Mouse (Mus musculus) CH12.LX (cell line): Measurements from ENCODE around the gene Atp13a5. TPM values are rescaled to one million over a fixed set of nuclear protein-coding genes. Genes with fewer than 3 reads are reported as not detected.

ENCODE experiments used
- DNase-seq: peaks from one replicate; pipeline ENCODE4 v3.0.0-alpha.2; 2013; ENCODE audit errors: extremely low read depth
- H3K27ac ChIP-seq: 2 replicates; pipeline ENCODE4 v1.5.1; 2012; ENCODE audit warnings: low read depth, mild to moderate bottlenecking, control low read depth, moderate library complexity; ENCODE audit not compliant: insufficient read depth
- H3K27me3 ChIP-seq: replicated peaks from 2 replicates; pipeline ENCODE3; 2012; ENCODE audit warnings: inconsistent platforms
- H3K36me3 ChIP-seq, 2 experiments: replicated peaks in 1 of 2; 2 replicates each; pipeline versions ENCODE3 to v1.6.1; 2012; ENCODE audit warnings: inconsistent platforms in 1 of 2, low read length in 1 of 2, mild to moderate bottlenecking in 1 of 2, mixed read lengths in 1 of 2, moderate library complexity in 1 of 2; ENCODE audit not compliant: control insufficient read depth in 1 of 2, insufficient read depth in 1 of 2
- H3K4me1 ChIP-seq, 2 experiments: 2 replicates each; pipeline ENCODE4 v1.6.1; 2012; ENCODE audit warnings: inconsistent platforms in 1 of 2, moderate library complexity in 1 of 2; ENCODE audit not compliant: insufficient read depth in 2 of 2, control insufficient read depth in 1 of 2
- H3K4me2 ChIP-seq: 2 replicates; pipeline ENCODE4 v1.6.1; 2012; ENCODE audit warnings: low read depth, mild to moderate bottlenecking, control low read depth; ENCODE audit not compliant: poor library complexity, insufficient read depth, severe bottlenecking
- H3K4me3 ChIP-seq, 3 experiments: fragments of 150-350 bp in 1 of 3; sonication (generic) in 1 of 3; replicated peaks in 1 of 3; 2 replicates each; pipeline versions ENCODE3 to v1.5.1; 2011 to 2012; ENCODE audit warnings: low read depth in 2 of 3, low read length in 2 of 3, mild to moderate bottlenecking in 2 of 3, moderate library complexity in 2 of 3, control low read depth in 1 of 3, improper control_type of control experiment in 1 of 3, inconsistent platforms in 1 of 3, mixed read lengths in 1 of 3; ENCODE audit not compliant: poor library complexity in 1 of 3
- H3K79me2 ChIP-seq: replicated peaks from 2 replicates; pipeline ENCODE4 v1.6.1; 2012; ENCODE audit warnings: mild to moderate bottlenecking, moderate library complexity; ENCODE audit not compliant: control insufficient read depth, poor library complexity, insufficient read depth, severe bottlenecking; ENCODE audit errors: extremely low read depth
- H3K9ac ChIP-seq: 2 replicates; pipeline ENCODE4 v1.6.1; 2012; ENCODE audit warnings: low read depth, mild to moderate bottlenecking, control low read depth, moderate library complexity; ENCODE audit not compliant: insufficient read depth
- H3K9me3 ChIP-seq: replicated peaks from 2 replicates; pipeline ENCODE3; 2012; ENCODE audit warnings: low read length, inconsistent platforms, mixed read lengths
- BHLHE40 ChIP-seq: IDR thresholded peaks from 2 replicates; pipeline ENCODE4 v1.6.1; 2011; ENCODE audit warnings: mild to moderate bottlenecking, low read depth, low read length, improper control_type of control experiment
- E2F4 ChIP-seq: IDR thresholded peaks from 2 replicates; pipeline ENCODE4 v1.6.1; 2011; ENCODE audit warnings: low read depth, low read length, improper control_type of control experiment; ENCODE audit not compliant: insufficient replicate concordance
- ETS1 ChIP-seq: conservative IDR thresholded peaks from 2 replicates; pipeline ENCODE4 v1.6.1; 2012; ENCODE audit warnings: low read depth, mild to moderate bottlenecking, inconsistent platforms, low read length, improper control_type of control experiment, moderate library complexity
- GABPA ChIP-seq: IDR thresholded peaks from 2 replicates; pipeline ENCODE4 v1.6.1; 2012; ENCODE audit warnings: low read depth, low read length, improper control_type of control experiment, inconsistent platforms; ENCODE audit not compliant: insufficient replicate concordance
- HCFC1 ChIP-seq: IDR thresholded peaks from 2 replicates; pipeline ENCODE4 v1.6.1; 2012; ENCODE audit warnings: low read depth, mild to moderate bottlenecking, inconsistent platforms, low read length, improper control_type of control experiment
- JUND ChIP-seq: conservative IDR thresholded peaks from 2 replicates; pipeline ENCODE4 v1.6.1; 2011; ENCODE audit warnings: low read depth, low read length, improper control_type of control experiment
- MAFK ChIP-seq: IDR thresholded peaks from 2 replicates; pipeline ENCODE4 v1.6.1; 2011; ENCODE audit warnings: low read length, improper control_type of control experiment; ENCODE audit not compliant: insufficient replicate concordance
- MAX ChIP-seq: IDR thresholded peaks from 2 replicates; pipeline ENCODE4 v1.6.1; 2011; ENCODE audit warnings: low read length, improper control_type of control experiment
- MAZ ChIP-seq: IDR thresholded peaks from 2 replicates; pipeline ENCODE4 v1.6.1; 2012; ENCODE audit warnings: low read depth, mild to moderate bottlenecking, inconsistent platforms, low read length, improper control_type of control experiment, moderate library complexity
- MXI1 ChIP-seq: IDR thresholded peaks from 2 replicates; pipeline ENCODE4 v1.6.1; 2011; ENCODE audit warnings: mild to moderate bottlenecking, low read depth, low read length, improper control_type of control experiment
- NELFE ChIP-seq: IDR thresholded peaks from 2 replicates; pipeline ENCODE4 v1.6.1; 2011; ENCODE audit warnings: low read depth, low read length, improper control_type of control experiment
- PAX5 ChIP-seq: IDR thresholded peaks from 2 replicates; pipeline ENCODE4 v1.6.1; 2012; ENCODE audit warnings: low read length, inconsistent platforms, mixed read lengths
- SMC3 ChIP-seq: IDR thresholded peaks from 2 replicates; pipeline ENCODE4 v1.6.1; 2011; ENCODE audit warnings: low read depth, low read length, improper control_type of control experiment
- UBTF ChIP-seq: IDR thresholded peaks from 2 replicates; pipeline ENCODE4 v1.6.1; 2012; ENCODE audit warnings: low read depth, mild to moderate bottlenecking, inconsistent platforms, low read length, improper control_type of control experiment, moderate library complexity
- USF1 ChIP-seq: IDR thresholded peaks from 2 replicates; pipeline ENCODE4 v1.6.1; 2014; ENCODE audit warnings: low read depth, mild to moderate bottlenecking, inconsistent platforms, low read length, improper control_type of control experiment
- dilution Hi-C: fragments of 300-500 bp; cut with MboI; formaldehyde crosslinking; loops from 2 replicates; pipeline ENCODE4 v1.14.3; 2020; ENCODE audit warnings: low sequenced_read_pairs; ENCODE audit not compliant: extremely low pct_unique_long_range_greater_than_20kb, extremely low pct_ligation_motif_present
- in situ Hi-C: fragments of 300-500 bp; cut with MboI; formaldehyde crosslinking; loops from 3 replicates; pipeline ENCODE4 v1.14.3; 2019; ENCODE audit warnings: low sequenced_read_pairs, low pct_ligation_motif_present, low pct_unique_long_range_greater_than_20kb, mixed read lengths
- polyA plus RNA-seq: library from polyadenylated mRNA; unstranded; fragments of >175 nt; gene quantifications from 2 replicates; pipeline ENCODE4 v1.2.1, GENCODE M21; 2012; ENCODE audit warnings: low read depth; ENCODE audit not compliant: insufficient read length
- total RNA-seq, 2 experiments: library from RNA; depleted of rRNA; stranded (reverse); fragments of 300-350 nt in 1 of 2; fragments of >200 nt in 1 of 2; gene quantifications; 2 replicates each; pipeline ENCODE4 v1.2.3; 2012 to 2014

Gene Atp13a5
- total and polyA plus RNA-seq, 3 experiments, result not detected

GRCm38 (mm10) chr16:29235951-29236350 lies 142.6 kb downstream of the Atp13a5 start:
- Histone ChIP-seq H3K36me3 (no peaks in the 10 kb centered on the region), H3K27me3 (no peaks in the 10 kb centered on the region), H3K27ac (no peak overlapping the region), H3K9me3 (peaks cover 70% of the 10 kb centered on the region), H3K4me3 (no peak overlapping the region), H3K4me1 (no peaks in the 10 kb centered on the region), H3K4me2 (no peak overlapping the region), H3K9ac (no peak overlapping the region), H3K79me2 (no peaks in the 10 kb centered on the region)
- dilution Hi-C loops, result no loop called here
- no peak for DNase-seq
- in situ Hi-C loops, result no loop called here
- TF ChIP-seq MXI1, result no peak
- no peak for TF ChIP-seq USF1
- no peak for TF ChIP-seq JUND
- no peak for TF ChIP-seq BHLHE40
- no peak for TF ChIP-seq GABPA
- TF ChIP-seq MAFK, result no peak
- no peak for TF ChIP-seq E2F4
- TF ChIP-seq MAX, result no peak
- TF ChIP-seq UBTF, result no peak
- TF ChIP-seq ETS1, result no peak
- no peak for TF ChIP-seq HCFC1
- TF ChIP-seq MAZ, result no peak
- TF ChIP-seq SMC3, result no peak
- TF ChIP-seq, all 38 proteins: peak for 0

DNA sequence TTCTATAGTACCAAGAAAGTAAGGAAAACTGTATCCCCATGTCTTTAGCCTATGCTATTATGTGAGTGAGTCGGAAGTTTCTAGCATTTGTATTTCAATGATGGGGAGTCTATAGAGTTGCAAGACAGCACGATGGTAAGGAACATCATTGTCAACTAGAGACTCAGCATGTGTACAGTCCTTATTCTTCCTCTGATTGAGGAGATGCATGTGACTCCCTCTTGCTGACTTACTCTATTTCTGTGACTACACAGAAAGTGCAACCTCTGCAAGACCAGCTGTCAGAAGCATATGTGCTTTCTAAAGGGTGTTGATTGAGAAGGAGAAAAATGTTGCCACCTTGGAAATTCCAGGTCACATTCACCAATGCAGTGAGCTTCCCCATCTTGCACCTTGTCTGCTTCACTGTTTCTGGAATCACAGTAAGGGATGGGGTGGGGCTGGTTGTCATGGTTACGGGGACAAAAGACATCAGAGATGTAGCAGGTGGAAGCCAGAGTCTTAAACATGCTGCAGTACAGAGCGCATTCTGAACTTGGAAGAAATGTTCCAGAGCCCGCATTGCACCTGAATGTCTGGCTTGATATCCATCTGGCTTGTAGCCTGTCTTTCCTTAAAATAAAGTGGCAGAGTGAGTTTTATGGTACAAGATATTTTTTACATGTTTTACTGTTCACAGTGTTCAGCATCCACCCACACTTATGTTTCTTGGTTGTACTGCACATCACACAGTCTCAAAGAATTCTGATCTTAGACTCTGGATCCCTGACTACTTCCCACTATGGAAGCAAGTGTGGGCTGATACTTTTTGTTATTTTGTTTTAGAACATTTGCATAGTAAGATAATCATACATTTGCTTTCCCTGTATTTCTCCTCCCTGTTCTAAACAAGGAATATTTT lies 161.9 kb downstream of the Atp13a5 start:
- H3K9ac ChIP-seq, result no peak overlapping the region
- no peaks in the 10 kb centered on the region for H3K27me3 ChIP-seq
- no peaks in the 10 kb centered on the region for H3K79me2 ChIP-seq
- peaks cover 69% of the 10 kb centered on the region for H3K9me3 ChIP-seq
- in situ Hi-C loops, result no loop called here
- H3K36me3 ChIP-seq, result no peaks in the 10 kb centered on the region
- no peak overlapping the region for H3K4me3 ChIP-seq
- DNase-seq, result no peak
- TF ChIP-seq PAX5 (no peak), JUND (no peak), NELFE (no peak)
- TF ChIP-seq, all 38 proteins: peak for 0
- dilution Hi-C loops, result no loop called here
- no peaks in the 10 kb centered on the region for H3K4me1 ChIP-seq
- H3K27ac ChIP-seq, result no peak overlapping the region
- H3K4me2 ChIP-seq, result no peak overlapping the region
